ENCODE assay signal across 16 mouse cellular contexts in genomic region chr1:172095202-172095601, GRCm38 (mm10). TPM values are rescaled to one million over a fixed set of nuclear protein-coding genes. Genes with fewer than 3 reads are reported as not detected.
A peak's percentile ranks its signal among the peaks of the same experiment; 100 is the strongest.
DNase-seq lines count a peak whose midpoint lies in the region; ATAC-seq and TF ChIP-seq lines count a peak whose summit lies in the region.
"Had no signal": no experiment of that assay in that cellular context is flagged by ENCODE, and none has a peak within 500 bp of the region (broad histone marks: within the 10 kb centered on the region; RNA-seq: fewer than 3 reads in every experiment).

No protein-coding gene starts in this region.

- H3K36me3 ChIP-seq in heart, adult 2 months (ENCODE audit: control insufficient read depth, insufficient read depth, low read length): peaks cover 24% of the 10 kb centered on the region
- peaks cover 80% of the 10 kb centered on the region for H3K36me3 ChIP-seq in heart, embryonic 10.5 days
- peaks cover 49% of the 10 kb centered on the region for H3K36me3 ChIP-seq in lung, embryonic 16.5 days (ENCODE audit: control insufficient read depth, insufficient read depth, low read length)

- no peaks in the 10 kb centered on the region for H3K79me2 ChIP-seq in heart, adult 2 months (replicated peaks; ENCODE audit: control insufficient read depth, insufficient read depth, low read length)

- H3K27me3 ChIP-seq in heart, adult 2 months (ENCODE audit: control insufficient read depth, insufficient read depth, low read length): no peaks in the 10 kb centered on the region
- H3K27me3 ChIP-seq in heart, embryonic 10.5 days (ENCODE audit: insufficient read depth, poor library complexity, severe bottlenecking): no peaks in the 10 kb centered on the region
- no peaks in the 10 kb centered on the region for H3K27me3 ChIP-seq in lung, embryonic 16.5 days (ENCODE audit: control insufficient read depth, insufficient read depth, low read depth, low read length)
- H3K27me3 ChIP-seq: limb, embryonic 13.5 days; lung, embryonic 15.5 days had no signal

- H3K4me1 ChIP-seq in heart, adult 2 months (ENCODE audit: control insufficient read depth, insufficient read depth, low read length): no peaks in the 10 kb centered on the region
- peaks cover 19% of the 10 kb centered on the region for H3K4me1 ChIP-seq in heart, embryonic 10.5 days
- no peaks in the 10 kb centered on the region for H3K4me1 ChIP-seq in lung, embryonic 16.5 days (replicated peaks; ENCODE audit: control insufficient read depth, insufficient read depth, low read length)
- H3K4me1 ChIP-seq: limb, embryonic 13.5 days; lung, embryonic 15.5 days had no signal

- H3K9ac ChIP-seq in heart, adult 2 months (ENCODE audit: low read depth, low read length): no peak overlapping the region
- no peak overlapping the region for H3K9ac ChIP-seq in lung, embryonic 16.5 days (ENCODE audit: low read length)
- H3K9ac ChIP-seq: limb, embryonic 13.5 days; lung, embryonic 15.5 days had no signal

- WGBS in heart, adult 2 months: 27% methylated on average over 6 of the region's 6 CpGs
- 29% methylated on average over 6 of the region's 6 CpGs for WGBS in heart, embryonic 10.5 days
- WGBS in lung, embryonic 16.5 days: 44% methylated on average over 6 of the region's 6 CpGs

- H3K4me3 ChIP-seq in heart, adult 2 months: no peak overlapping the region
- H3K4me3 ChIP-seq in heart, embryonic 10.5 days: no peak overlapping the region
- H3K4me3 ChIP-seq in lung, embryonic 16.5 days (ENCODE audit: low read length): no peak overlapping the region
- H3K4me3 ChIP-seq: limb, embryonic 13.5 days; lung, embryonic 15.5 days had no signal

- TF ChIP-seq CTCF in heart, adult 2 months (IDR thresholded peaks at IDR 0.05): no peak

- peak overlapping the region; percentile 39 for H3K27ac ChIP-seq in heart, adult 2 months
- no peak overlapping the region for H3K27ac ChIP-seq in heart, embryonic 10.5 days
- H3K27ac ChIP-seq in lung, embryonic 16.5 days (ENCODE audit: low read length): no peak overlapping the region
- H3K27ac ChIP-seq: limb, embryonic 13.5 days; lung, embryonic 15.5 days had no signal

- TF ChIP-seq EP300 in heart, adult 2 months (IDR thresholded peaks at IDR 0.05; ENCODE audit: insufficient read depth, low read depth, low read length): no peak

- intact Hi-C loops in heart, adult 2 months (cut with DNase I): no loop called here

- DNase-seq in heart, adult 2 months: no peak
- no peak for DNase-seq in heart, embryonic 10.5 days (ENCODE audit: low spot score)
- DNase-seq in lung, postnatal 4 days: no peak
- DNase-seq in mesoderm, embryonic 11.5 days (ENCODE audit: low read depth, low spot score): peak; percentile 17
- DNase-seq in yolk sac, embryonic 10.5 days (ENCODE audit: low spot score): no peak
- no peak for DNase-seq in adrenal gland, postnatal 10 days
- DNase-seq in spleen, postnatal 10 days (ENCODE audit: low spot score in 2 of 2): no peak
- DNase-seq: cerebellum, postnatal 36 days; kidney, postnatal 14 days; thymus, postnatal 36 days had no signal

- no peak for TF ChIP-seq POLR2A in heart, adult 2 months (IDR thresholded peaks at IDR 0.05; ENCODE audit: insufficient read depth, low read depth, low read length)

- H3K9me3 ChIP-seq in heart, embryonic 10.5 days: no peaks in the 10 kb centered on the region
- no peaks in the 10 kb centered on the region for H3K9me3 ChIP-seq in lung, embryonic 16.5 days (ENCODE audit: control insufficient read depth, low read length)
- H3K9me3 ChIP-seq: limb, embryonic 13.5 days; lung, embryonic 15.5 days had no signal

- no peak overlapping the region for H3K4me2 ChIP-seq in lung, embryonic 16.5 days (ENCODE audit: low read depth, low read length)
- H3K4me2 ChIP-seq: limb, embryonic 13.5 days; lung, embryonic 15.5 days had no signal

- peak; percentile 43; the same call in 1 of the 2 replicates for ATAC-seq in lung, embryonic 16.5 days (ENCODE audit: low read depth)

RNA-seq across cellular contexts. Expression of gene Ncstn, which starts 12.6 kb away (rescaled TPM):
- 10 to 100 TPM; 41.5 to 43.2 TPM for total RNA-seq in heart, adult 2 months (2021)
- polyA plus RNA-seq in heart, adult 2 months (2012; rRNA removed): 63.3 and 78.3 TPM in 2 replicates
- 107 and 124 TPM in 2 replicates for polyA plus RNA-seq in heart, embryonic 10.5 days (2016; fragmentation: Nextera tagmentation; extraction: Ambion mirVana)
- 146 TPM in 2 replicates for polyA plus RNA-seq in lung, embryonic 16.5 days (2015; fragmentation: Nextera tagmentation; extraction: Ambion mirVana)
- total RNA-seq in adrenal gland, postnatal 10 days (2021): 10 to 100 TPM; 81.0 to 93.0 TPM

RNA-seq across cellular contexts. Expression of gene Copa, which starts 12.9 kb away (rescaled TPM):
- 100 to 1,000 TPM in 1 of 2 experiments, 10 to 100 TPM in 1; 98.5 to 111 TPM for total RNA-seq in heart, adult 2 months (2021)
- polyA plus RNA-seq in heart, adult 2 months (2012; rRNA removed): 42.3 and 59.2 TPM in 2 replicates
- polyA plus RNA-seq in heart, embryonic 10.5 days (2016; fragmentation: Nextera tagmentation; extraction: Ambion mirVana): 188 and 218 TPM in 2 replicates
- 242 and 253 TPM in 2 replicates for polyA plus RNA-seq in lung, embryonic 16.5 days (2015; fragmentation: Nextera tagmentation; extraction: Ambion mirVana)
- total RNA-seq in adrenal gland, postnatal 10 days (2021): 100 to 1,000 TPM; 150 to 151 TPM

RNA-seq across cellular contexts. Expression of gene Pex19, which starts 31.4 kb away (rescaled TPM):
- 100 to 1,000 TPM; 107 to 125 TPM for total RNA-seq in heart, adult 2 months (2021)
- 113 and 175 TPM in 2 replicates for polyA plus RNA-seq in heart, adult 2 months (2012; rRNA removed)
- polyA plus RNA-seq in heart, embryonic 10.5 days (2016; fragmentation: Nextera tagmentation; extraction: Ambion mirVana): 154 and 161 TPM in 2 replicates
- polyA plus RNA-seq in lung, embryonic 16.5 days (2015; fragmentation: Nextera tagmentation; extraction: Ambion mirVana): 124 and 128 TPM in 2 replicates
- total RNA-seq in adrenal gland, postnatal 10 days (2021): 100 to 1,000 TPM; 154 to 172 TPM

RNA-seq across cellular contexts. Expression of gene Nhlh1, which starts 37.8 kb away (rescaled TPM):
- not detected for total RNA-seq in heart, adult 2 months (2021)
- not detected in 2 replicates for polyA plus RNA-seq in heart, adult 2 months (2012; rRNA removed)
- polyA plus RNA-seq in heart, embryonic 10.5 days (2016; fragmentation: Nextera tagmentation; extraction: Ambion mirVana): 0.09 TPM in 1 of 2 replicates, not detected in the other
- polyA plus RNA-seq in lung, embryonic 16.5 days (2015; fragmentation: Nextera tagmentation; extraction: Ambion mirVana): not detected in 2 replicates
- total RNA-seq in adrenal gland, postnatal 10 days (2021): under 1 TPM in 1 of 2 experiments, not detected in 1; 0.09 TPM
- total RNA-seq: adrenal gland, adult 18-20 months; gastrocnemius, adult 18-20 months had no signal
- polyA plus RNA-seq: C2C12; limb, embryonic 13.5 days; lung, embryonic 15.5 days had no signal

RNA-seq across cellular contexts. Expression of gene Dcaf8, which starts 52.7 kb away (rescaled TPM):
- 100 to 1,000 TPM; 100 to 116 TPM for total RNA-seq in heart, adult 2 months (2021)
- 62.7 and 93.8 TPM in 2 replicates for polyA plus RNA-seq in heart, adult 2 months (2012; rRNA removed)
- 110 and 125 TPM in 2 replicates for polyA plus RNA-seq in heart, embryonic 10.5 days (2016; fragmentation: Nextera tagmentation; extraction: Ambion mirVana)
- 133 and 141 TPM in 2 replicates for polyA plus RNA-seq in lung, embryonic 16.5 days (2015; fragmentation: Nextera tagmentation; extraction: Ambion mirVana)
- 100 to 1,000 TPM; 114 to 153 TPM for total RNA-seq in adrenal gland, postnatal 10 days (2021)
